8 mouse cellular contexts compared by ENCODE assay signal in the genomic region with DNA sequence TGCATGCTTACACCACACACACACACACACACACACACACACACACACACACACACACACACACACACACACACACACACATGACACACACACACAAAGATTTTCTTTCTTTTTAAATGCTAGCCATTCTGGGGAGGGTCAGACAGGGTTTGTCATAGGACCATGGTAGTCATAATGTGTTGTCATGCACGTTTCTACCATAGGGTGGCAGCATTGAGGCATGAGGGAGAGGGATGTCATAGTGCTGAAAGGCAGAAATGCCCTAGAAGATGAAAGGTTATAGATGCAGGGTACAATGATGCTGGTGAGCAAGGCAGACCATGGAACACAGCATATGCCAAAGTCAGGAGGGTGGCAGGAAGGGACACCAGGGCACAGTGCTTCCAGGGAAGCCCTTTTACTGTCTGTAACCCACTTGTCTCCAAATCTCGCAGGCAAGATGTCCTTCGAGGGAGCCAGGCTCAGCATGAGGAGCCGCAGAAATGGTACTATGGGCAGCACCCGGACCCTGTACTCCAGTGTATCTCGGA. TPM values are rescaled to one million over a fixed set of nuclear protein-coding genes. Genes with fewer than 3 reads are reported as not detected.
DNase-seq lines count a peak whose midpoint lies in the region; ATAC-seq and TF ChIP-seq lines count a peak whose summit lies in the region.
"Had no signal": no experiment of that assay in that cellular context is flagged by ENCODE, and none has a peak within 500 bp of the region (broad histone marks: within the 10 kb centered on the region; RNA-seq: fewer than 3 reads in every experiment).

No protein-coding gene starts in this region.

- H3K4me3 ChIP-seq in kidney, postnatal 0 days (replicated peaks; ENCODE audit: low read depth, low read length) = no peak overlapping the region
- H3K4me3 ChIP-seq in kidney, embryonic 16.5 days (ENCODE audit: low read length) = no peak overlapping the region
- H3K4me3 ChIP-seq in G1E (ENCODE audit: low read depth, low read length) = no peak overlapping the region
- H3K4me3 ChIP-seq in embryonic facial prominence, embryonic 11.5 days (ENCODE audit: low read depth, low read length) = no peak overlapping the region
- no peak overlapping the region for H3K4me3 ChIP-seq in limb, embryonic 10.5 days

- no peak overlapping the region for H3K9ac ChIP-seq in kidney, postnatal 0 days (ENCODE audit: low read depth, low read length)
- H3K9ac ChIP-seq in kidney, embryonic 16.5 days (replicated peaks; ENCODE audit: low read length) = no peak overlapping the region
- H3K9ac ChIP-seq in embryonic facial prominence, embryonic 11.5 days (replicated peaks; ENCODE audit: low read length) = no peak overlapping the region

- H3K27ac ChIP-seq in kidney, postnatal 0 days = no peak overlapping the region
- no peak overlapping the region for H3K27ac ChIP-seq in kidney, embryonic 16.5 days (ENCODE audit: low read length)
- H3K27ac ChIP-seq in embryonic facial prominence, embryonic 11.5 days (replicated peaks; ENCODE audit: low read depth, low read length) = no peak overlapping the region
- no peak overlapping the region for H3K27ac ChIP-seq in limb, embryonic 10.5 days

- 79% methylated on average over 6 of the region's 6 CpGs for WGBS in kidney, postnatal 0 days
- 74% methylated on average over 6 of the region's 6 CpGs for WGBS in kidney, embryonic 16.5 days
- 76% methylated on average over 6 of the region's 6 CpGs for WGBS in embryonic facial prominence, embryonic 11.5 days
- WGBS in limb, embryonic 10.5 days = 73% methylated on average over 6 of the region's 6 CpGs

- no peaks in the 10 kb centered on the region for H3K4me1 ChIP-seq in kidney, postnatal 0 days (replicated peaks; ENCODE audit: insufficient read depth, low read length)
- no peaks in the 10 kb centered on the region for H3K4me1 ChIP-seq in kidney, embryonic 16.5 days (ENCODE audit: insufficient read depth, low read length)
- no peaks in the 10 kb centered on the region for H3K4me1 ChIP-seq in G1E (ENCODE audit: insufficient read depth, low read depth, low read length)
- H3K4me1 ChIP-seq in embryonic facial prominence, embryonic 11.5 days (ENCODE audit: control insufficient read depth, insufficient read depth, low read length) = no peaks in the 10 kb centered on the region
- no peaks in the 10 kb centered on the region for H3K4me1 ChIP-seq in limb, embryonic 10.5 days

- peak; percentile 60 for DNase-seq in kidney, postnatal 0 days (ENCODE audit: low spot score)
- peak; percentile 54 for DNase-seq in G1E (ENCODE audit: low spot score)
- peak; percentile 84 for DNase-seq in brain, adult 2 months (ENCODE audit: low read depth, low spot score)
- peak; percentile 74 for DNase-seq in embryonic facial prominence, embryonic 11.5 days (ENCODE audit: low spot score)
- peak; percentile 61 for DNase-seq in limb, embryonic 10.5 days (ENCODE audit: low spot score)
- peak; percentile 79 for DNase-seq in right cerebral cortex, postnatal 4 days

- no peak overlapping the region for H3K4me2 ChIP-seq in kidney, postnatal 0 days (ENCODE audit: low read length)
- H3K4me2 ChIP-seq in kidney, embryonic 16.5 days (replicated peaks; ENCODE audit: low read depth, low read length) = no peak overlapping the region
- H3K4me2 ChIP-seq in embryonic facial prominence, embryonic 11.5 days (ENCODE audit: low read depth, low read length) = no peak overlapping the region

- no peak for ATAC-seq in kidney, postnatal 0 days (replicated peaks; ENCODE audit: low FRiP score, low read depth)
- no peak for ATAC-seq in kidney, embryonic 16.5 days (ENCODE audit: low FRiP score, low TSS enrichment)
- ATAC-seq in G1E (ENCODE audit: extremely low read depth, insufficient number of reproducible peaks, low FRiP score, poor library complexity, severe bottlenecking) = no peak
- ATAC-seq in embryonic facial prominence, embryonic 11.5 days (replicated peaks; ENCODE audit: insufficient number of reproducible peaks, low FRiP score, low TSS enrichment, low read depth) = no peak

- no peaks in the 10 kb centered on the region for H3K9me3 ChIP-seq in kidney, postnatal 0 days (replicated peaks; ENCODE audit: low read length)
- H3K9me3 ChIP-seq in kidney, embryonic 16.5 days (ENCODE audit: low read length) = no peaks in the 10 kb centered on the region
- no peaks in the 10 kb centered on the region for H3K9me3 ChIP-seq in G1E (replicated peaks)
- H3K9me3 ChIP-seq in embryonic facial prominence, embryonic 11.5 days (replicated peaks; ENCODE audit: control insufficient read depth, low read length) = no peaks in the 10 kb centered on the region
- H3K9me3 ChIP-seq in limb, embryonic 10.5 days (replicated peaks) = no peaks in the 10 kb centered on the region

- H3K36me3 ChIP-seq in kidney, postnatal 0 days (ENCODE audit: insufficient read depth, low read length) = no peaks in the 10 kb centered on the region
- no peaks in the 10 kb centered on the region for H3K36me3 ChIP-seq in kidney, embryonic 16.5 days (ENCODE audit: insufficient read depth, low read length)
- H3K36me3 ChIP-seq in G1E (replicated peaks) = no peaks in the 10 kb centered on the region
- no peaks in the 10 kb centered on the region for H3K36me3 ChIP-seq in embryonic facial prominence, embryonic 11.5 days (replicated peaks; ENCODE audit: control insufficient read depth, insufficient read depth, low read depth, low read length)
- no peaks in the 10 kb centered on the region for H3K36me3 ChIP-seq in limb, embryonic 10.5 days

- no peaks in the 10 kb centered on the region for H3K27me3 ChIP-seq in kidney, postnatal 0 days (ENCODE audit: insufficient read depth, low read length)
- no peaks in the 10 kb centered on the region for H3K27me3 ChIP-seq in kidney, embryonic 16.5 days (ENCODE audit: insufficient read depth, low read length)
- peaks cover 6% of the 10 kb centered on the region; the same call in 1 of the 2 replicates for H3K27me3 ChIP-seq in G1E (ENCODE audit: insufficient read depth, low read length)
- no peaks in the 10 kb centered on the region for H3K27me3 ChIP-seq in embryonic facial prominence, embryonic 11.5 days (ENCODE audit: control insufficient read depth, insufficient read depth, low read length)
- no peaks in the 10 kb centered on the region for H3K27me3 ChIP-seq in limb, embryonic 10.5 days (ENCODE audit: low read depth, poor library complexity, severe bottlenecking)

- TF ChIP-seq CTCF in kidney, postnatal 0 days (IDR thresholded peaks at IDR 0.05; ENCODE audit: low read depth) = peak; percentile 79
- peak; percentile 81 for TF ChIP-seq CTCF in G1E (IDR thresholded peaks at IDR 0.05; ENCODE audit: low read depth, low read length)

RNA-seq across cellular contexts. Expression of a gene that starts 41.1 kb away (rescaled TPM):
- polyA plus RNA-seq in kidney, postnatal 0 days (2015; fragmentation: Nextera tagmentation; extraction: Ambion mirVana) = not detected in 2 replicates
- polyA plus RNA-seq in kidney, embryonic 16.5 days (2015; fragmentation: Nextera tagmentation; extraction: Ambion mirVana) = not detected in 2 replicates
- total RNA-seq in G1E (2014; fragmentation: Nextera tagmentation) (not detected in 2 replicates), G1E (2017) (under 0.01 TPM in 1 of 2 replicates, not detected in the other)
- not detected in 2 replicates for polyA plus RNA-seq in G1E (2012)
- polyA plus RNA-seq in embryonic facial prominence, embryonic 11.5 days (2014; fragmentation: Nextera tagmentation; extraction: Ambion mirVana) = not detected in 2 replicates
- not detected in 2 replicates for polyA plus RNA-seq in limb, embryonic 10.5 days (2016; fragmentation: Nextera tagmentation; extraction: Ambion mirVana)
- polyA plus RNA-seq: stomach, embryonic 14.5 days had no signal

RNA-seq across cellular contexts. Expression of a gene that starts 41.2 kb away (rescaled TPM):
- 56.3 and 62.7 TPM in 2 replicates for polyA plus RNA-seq in kidney, postnatal 0 days (2015; fragmentation: Nextera tagmentation; extraction: Ambion mirVana)
- polyA plus RNA-seq in kidney, embryonic 16.5 days (2015; fragmentation: Nextera tagmentation; extraction: Ambion mirVana) = 168 and 187 TPM in 2 replicates
- total RNA-seq in G1E (2014; fragmentation: Nextera tagmentation) (230 and 327 TPM in 2 replicates), G1E (2017) (187 and 221 TPM in 2 replicates)
- polyA plus RNA-seq in G1E (2012) = 42.0 and 52.9 TPM in 2 replicates
- 139 and 152 TPM in 2 replicates for polyA plus RNA-seq in embryonic facial prominence, embryonic 11.5 days (2014; fragmentation: Nextera tagmentation; extraction: Ambion mirVana)
- polyA plus RNA-seq in limb, embryonic 10.5 days (2016; fragmentation: Nextera tagmentation; extraction: Ambion mirVana) = 206 and 245 TPM in 2 replicates
